Mouse (Mus musculus): ENCODE data around the gene Slc45a2. TPM values are rescaled to one million over a fixed set of nuclear protein-coding genes. Genes with fewer than 3 reads are reported as not detected.

Gene Slc45a2
- total and polyA plus RNA-seq, 2 experiments from 2014 or later: 0.10 TPM; not detected in 1

- Histone ChIP-seq H3K36me3 (ENCODE audit: insufficient read depth) (no peaks in the 10 kb centered on the region), H3K27me3 (ENCODE audit: insufficient read depth, low read length) (0 out of 2 replicates have a peak, but pooled peaks cover 3% of the 10 kb centered on the region), H3K9ac (no peak overlapping the region), H3K4me1 (ENCODE audit: insufficient read depth) (no peaks in the 10 kb centered on the region), H3K4me3 (ENCODE audit: low read depth, low read length) (no peak overlapping the region), H3K27ac (ENCODE audit: low read depth, low read length) (no peak overlapping the region), H3K4me2 (ENCODE audit: low read depth) (no peak overlapping the region), H3K9me3 (ENCODE audit: low read length) (no peaks in the 10 kb centered on the region)
- ATAC-seq: no peak
- 79% methylated on average over 5 of the region's 5 CpGs for WGBS
- DNase-seq: no peak
- TF ChIP-seq CTCF (IDR thresholded peaks at IDR 0.05; ENCODE audit: low read depth): no peak
Measured at GRCm38 (mm10) chr15:11042828-11043227, 42.3 kb downstream of the Slc45a2 start.

- Histone ChIP-seq H3K4me1 (ENCODE audit: insufficient read depth) (no peaks in the 10 kb centered on the region), H3K9ac (no peak overlapping the region), H3K27ac (ENCODE audit: low read depth, low read length) (no peak overlapping the region), H3K4me3 (ENCODE audit: low read depth, low read length) (no peak overlapping the region), H3K27me3 (ENCODE audit: insufficient read depth, low read length) (no peaks in the 10 kb centered on the region), H3K9me3 (ENCODE audit: low read length) (no peaks in the 10 kb centered on the region), H3K36me3 (ENCODE audit: insufficient read depth) (no peaks in the 10 kb centered on the region), H3K4me2 (ENCODE audit: low read depth) (no peak overlapping the region)
- WGBS: 58% methylated on average over 10 of the region's 10 CpGs
- no peak for DNase-seq
- peak; percentile 25; the same call in 1 of the 2 replicates for ATAC-seq
- no peak for TF ChIP-seq CTCF (IDR thresholded peaks at IDR 0.05; ENCODE audit: low read depth)
Measured at GRCm38 (mm10) chr15:11053678-11054439, 53.3 kb downstream of the Slc45a2 start.

GRCm38 (mm10) chr15:11054440-11055080 is 54.0 kb downstream of the Slc45a2 start:
- Histone ChIP-seq H3K27ac (ENCODE audit: low read depth, low read length) (no peak overlapping the region), H3K4me3 (ENCODE audit: low read depth, low read length) (no peak overlapping the region), H3K9me3 (ENCODE audit: low read length) (no peaks in the 10 kb centered on the region), H3K4me1 (ENCODE audit: insufficient read depth) (no peaks in the 10 kb centered on the region), H3K27me3 (ENCODE audit: insufficient read depth, low read length) (no peaks in the 10 kb centered on the region), H3K9ac (no peak overlapping the region), H3K4me2 (ENCODE audit: low read depth) (no peak overlapping the region), H3K36me3 (ENCODE audit: insufficient read depth) (no peaks in the 10 kb centered on the region)
- DNase-seq (no peak), ATAC-seq (no peak)
- WGBS: 76% methylated on average over 7 of the region's 7 CpGs
- TF ChIP-seq CTCF (IDR thresholded peaks at IDR 0.05; ENCODE audit: low read depth): no peak

- H3K4me2 ChIP-seq (ENCODE audit: low read depth): no peak overlapping the region
- DNase-seq: no peak
- 86% methylated on average over 1 of the region's 1 CpGs for WGBS
- H3K9me3 ChIP-seq (ENCODE audit: low read length): no peaks in the 10 kb centered on the region
- no peak overlapping the region for H3K4me3 ChIP-seq (ENCODE audit: low read depth, low read length)
- H3K4me1 ChIP-seq (ENCODE audit: insufficient read depth): peaks cover 10% of the 10 kb centered on the region; the same call in 1 of the 2 replicates
- H3K27me3 ChIP-seq (ENCODE audit: insufficient read depth, low read length): no peaks in the 10 kb centered on the region
- no peak overlapping the region for H3K9ac ChIP-seq
- TF ChIP-seq CTCF (IDR thresholded peaks at IDR 0.05; ENCODE audit: low read depth): no peak
- no peaks in the 10 kb centered on the region for H3K36me3 ChIP-seq (ENCODE audit: insufficient read depth)
- no peak overlapping the region for H3K27ac ChIP-seq (ENCODE audit: low read depth, low read length)
- ATAC-seq: no peak
Measured at GRCm38 (mm10) chr15:11062903-11063302, 62.4 kb downstream of the Slc45a2 start.

- H3K27ac ChIP-seq (ENCODE audit: low read depth, low read length): no peak overlapping the region
- no peaks in the 10 kb centered on the region for H3K36me3 ChIP-seq (ENCODE audit: insufficient read depth)
- peaks cover 10% of the 10 kb centered on the region; the same call in 1 of the 2 replicates for H3K4me1 ChIP-seq (ENCODE audit: insufficient read depth)
- no peak for TF ChIP-seq CTCF (IDR thresholded peaks at IDR 0.05; ENCODE audit: low read depth)
- H3K9ac ChIP-seq: no peak overlapping the region
- no peak overlapping the region for H3K4me3 ChIP-seq (ENCODE audit: low read depth, low read length)
- WGBS: 18% methylated on average over 2 of the region's 2 CpGs
- ATAC-seq: no peak
- DNase-seq: no peak
- H3K9me3 ChIP-seq (ENCODE audit: low read length): no peaks in the 10 kb centered on the region
- no peaks in the 10 kb centered on the region for H3K27me3 ChIP-seq (ENCODE audit: insufficient read depth, low read length)
- H3K4me2 ChIP-seq (ENCODE audit: low read depth): peak overlapping the region; percentile 48; the same call in 1 of the 2 replicates
Measured at GRCm38 (mm10) chr15:11064160-11064557, 63.6 kb downstream of the Slc45a2 start.

- no peaks in the 10 kb centered on the region for H3K9me3 ChIP-seq (ENCODE audit: low read length)
- ATAC-seq (peak; percentile 79), DNase-seq (peak; percentile 54)
- H3K9ac ChIP-seq: no peak within 1 kb of the TSS
- WGBS: 3% methylated on average over 25 of the region's 25 CpGs
- peak within 1 kb of the TSS; percentile 24 for H3K4me3 ChIP-seq (ENCODE audit: low read depth, low read length)
- H3K4me2 ChIP-seq (ENCODE audit: low read depth): peak within 1 kb of the TSS; percentile 48
- peaks cover 10% of the 10 kb centered on the region; the same call in 1 of the 2 replicates for H3K4me1 ChIP-seq (ENCODE audit: insufficient read depth)
- no peak within 1 kb of the TSS for H3K27ac ChIP-seq (ENCODE audit: low read depth, low read length)
- H3K36me3 ChIP-seq (ENCODE audit: insufficient read depth): no peaks in the 10 kb centered on the region
- no peak for TF ChIP-seq CTCF (IDR thresholded peaks at IDR 0.05; ENCODE audit: low read depth)
- no peaks in the 10 kb centered on the region for H3K27me3 ChIP-seq (ENCODE audit: insufficient read depth, low read length)
Measured at GRCm38 (mm10) chr15:11064558-11065411, 64.3 kb downstream of the Slc45a2 start, which contains the start of gene Adamts12. Gene Adamts12 (plus strand): TSS chr15:11064790.
